Mouse (Mus musculus) left cerebral cortex, adult 9 months (tissue): Measurements from ENCODE around the gene Olfr1218.
"Not testable (repeated sequence)": the region's sequence is repeated elsewhere in the genome, so short reads cannot be mapped to it uniquely, and the experiment has no call there.

Experiments used
- DNase-seq, 2 experiments: peaks; one replicate each; pipeline ENCODE4 v3.0.0; 2022; ENCODE audit warnings: low spot score in 2 of 2

Olfr1218 gene

DNA sequence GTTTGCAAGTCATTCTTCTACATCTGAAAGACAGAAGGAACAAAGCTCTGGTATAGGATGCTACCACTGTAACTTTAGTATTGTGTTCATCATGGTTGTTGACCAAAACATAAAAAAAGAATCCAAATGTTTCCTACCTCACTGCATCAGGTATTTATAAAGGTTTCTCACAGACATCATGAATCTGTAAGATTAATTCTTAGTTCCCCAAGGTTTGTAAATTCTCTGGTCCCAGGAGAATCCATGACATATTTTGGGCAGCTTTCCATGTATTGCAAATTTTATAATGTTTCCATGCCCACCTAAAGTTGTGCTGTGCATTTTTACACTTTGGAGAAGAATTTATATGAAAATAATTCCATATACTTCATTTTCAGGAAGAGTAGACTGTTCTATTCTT is at the start of gene Olfr1218:
Gene Olfr1218 (minus strand): TSS at position 101 of the 400 bp plus-strand sequence.
- DNase-seq: no peak

DNA sequence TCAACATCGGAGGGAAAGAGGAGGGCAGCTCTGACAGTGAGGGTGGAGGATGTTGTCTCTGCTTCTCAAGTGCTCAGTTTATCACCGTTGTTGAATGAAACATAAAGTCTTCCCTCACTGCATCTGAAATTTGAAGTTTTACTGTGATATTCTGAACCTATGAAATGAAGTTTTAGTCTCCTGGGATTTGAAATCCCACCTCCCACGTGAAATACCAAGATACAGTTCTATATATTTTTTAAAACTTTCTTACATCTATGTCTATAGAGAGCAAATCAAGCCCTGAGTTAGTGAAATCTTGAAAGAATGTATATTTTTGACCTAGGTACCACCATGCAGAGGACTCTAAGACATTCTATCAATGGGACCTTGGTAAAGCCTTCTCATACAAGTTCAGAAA is 45.7 kb upstream of the Olfr1218 start, which contains the start of gene Olfr1220:
Gene Olfr1220 (minus strand): TSS at position 101 of the 400 bp plus-strand sequence.
- no peak for DNase-seq

DNA sequence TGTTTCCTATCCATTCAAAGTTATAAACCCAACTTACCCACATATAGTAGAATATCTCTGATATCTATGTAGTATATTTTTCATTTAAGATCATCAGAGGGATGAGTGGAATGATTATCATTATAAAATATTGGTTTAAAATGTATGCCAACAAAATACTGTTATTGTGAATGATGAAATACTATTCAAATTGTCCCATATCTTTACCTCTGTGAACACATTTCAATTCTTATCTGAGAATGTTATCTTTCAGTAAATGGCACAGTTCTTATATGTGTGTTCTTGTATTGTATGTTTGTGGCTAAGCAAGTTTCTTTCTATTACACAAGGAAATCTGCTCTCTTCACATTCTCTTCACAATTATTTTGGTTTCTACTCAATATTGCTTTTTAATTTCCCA is 44.7 kb upstream of the Olfr1218 start:
- no peak for DNase-seq

DNA sequence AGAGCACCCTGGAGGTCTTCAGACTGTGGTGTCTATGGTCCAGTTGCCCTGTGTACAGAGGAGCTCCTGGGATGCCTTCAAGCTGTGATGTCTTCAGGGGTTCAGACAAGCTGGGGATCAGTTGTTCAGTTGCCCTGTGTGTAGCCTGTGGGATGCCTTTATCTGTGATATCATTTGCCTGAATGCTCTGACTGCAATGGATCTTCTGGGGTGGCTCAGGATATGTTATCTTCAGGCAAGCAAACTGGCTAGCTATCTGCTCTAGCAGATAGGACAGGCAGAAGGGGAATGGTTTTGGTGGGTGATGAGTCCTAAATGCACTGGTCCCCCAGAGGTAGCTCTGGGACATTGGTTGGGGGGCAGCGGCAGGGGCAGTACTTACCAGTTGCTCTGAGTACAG is 32.9 kb upstream of the Olfr1218 start:
- DNase-seq: no peak

DNA sequence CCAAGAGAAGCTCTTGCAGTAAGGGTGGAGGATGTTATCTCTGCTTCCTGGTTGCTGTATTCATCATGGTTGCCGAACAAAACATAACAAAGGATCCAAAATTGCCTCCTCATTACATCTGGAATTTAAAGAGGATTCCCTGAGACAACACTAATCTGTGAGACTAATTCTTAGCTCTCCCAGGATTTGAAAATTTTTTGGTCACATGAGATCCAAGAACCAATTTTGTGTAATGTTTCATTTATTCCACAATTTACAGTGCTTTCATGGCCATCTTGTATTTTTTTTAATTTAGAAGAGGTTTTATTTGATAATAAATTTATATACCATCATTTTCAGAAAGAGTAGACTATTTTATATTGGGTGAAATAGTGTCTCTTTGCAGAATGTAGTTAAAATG is 22.4 kb upstream of the Olfr1218 start, which contains the start of gene Olfr1219:
Gene Olfr1219 (minus strand): TSS at position 101 of the 400 bp plus-strand sequence.
- DNase-seq: no peak

DNA sequence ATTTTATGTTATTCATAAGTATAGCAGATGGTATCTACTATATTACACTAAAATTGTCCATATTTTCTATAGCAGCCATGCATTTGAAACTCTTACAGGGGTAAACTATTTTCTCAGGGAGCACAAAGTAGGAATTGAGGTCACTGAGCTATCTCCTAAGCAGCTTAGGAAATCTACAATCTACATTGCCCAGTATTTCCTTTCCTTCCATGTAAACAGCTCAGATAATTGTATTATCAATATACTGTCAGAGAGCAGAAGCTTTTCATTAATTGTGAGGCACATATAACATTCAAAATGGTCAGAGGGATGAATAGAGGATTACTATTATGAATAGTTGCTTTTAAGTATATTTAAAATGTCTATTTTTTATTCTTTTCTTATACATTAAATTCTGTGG is 20.5 kb upstream of the Olfr1218 start:
- no peak for DNase-seq

DNA sequence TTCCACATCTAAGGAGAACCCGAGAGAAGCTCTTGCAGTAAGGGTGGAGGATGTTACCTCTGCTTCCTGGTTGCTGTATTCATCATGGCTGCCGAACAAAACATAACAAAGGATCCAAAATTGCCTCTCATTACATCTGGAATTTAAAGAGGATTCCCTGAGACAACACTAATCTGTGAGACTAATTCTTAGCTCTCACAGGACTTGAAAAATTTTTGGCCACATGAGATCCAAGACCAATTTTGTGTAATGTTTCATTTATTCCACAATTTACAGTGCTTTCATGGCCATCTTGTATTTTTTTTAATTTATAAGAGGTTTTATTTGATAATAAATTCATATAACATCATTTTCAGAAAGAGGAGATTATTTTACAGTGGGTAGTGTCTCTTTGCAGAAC is 29.0 kb downstream of the Olfr1218 start, which contains the start of gene Olfr1217:
Gene Olfr1217 (minus strand): TSS at position 101 of the 400 bp plus-strand sequence.
- DNase-seq: no peak

DNA sequence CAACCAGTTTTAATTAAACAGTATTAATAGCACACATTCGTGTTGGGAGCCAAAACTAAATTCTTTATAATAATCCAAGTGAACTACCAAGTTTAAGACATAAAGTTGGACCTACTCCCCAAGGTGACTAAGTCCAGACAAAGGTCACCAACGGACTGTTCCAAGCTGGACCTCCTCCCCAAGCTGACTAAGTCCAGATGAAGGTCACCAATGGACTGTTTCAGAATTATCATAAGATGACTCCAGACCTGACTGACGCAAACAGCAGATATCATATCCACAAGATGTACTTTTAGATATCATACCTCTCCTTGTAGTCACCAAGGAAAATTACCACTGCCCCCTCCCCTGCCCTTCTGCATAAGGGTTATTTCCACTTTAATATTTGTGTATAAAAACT is 39.6 kb downstream of the Olfr1218 start:
- DNase-seq: not testable (repeated sequence)

DNA sequence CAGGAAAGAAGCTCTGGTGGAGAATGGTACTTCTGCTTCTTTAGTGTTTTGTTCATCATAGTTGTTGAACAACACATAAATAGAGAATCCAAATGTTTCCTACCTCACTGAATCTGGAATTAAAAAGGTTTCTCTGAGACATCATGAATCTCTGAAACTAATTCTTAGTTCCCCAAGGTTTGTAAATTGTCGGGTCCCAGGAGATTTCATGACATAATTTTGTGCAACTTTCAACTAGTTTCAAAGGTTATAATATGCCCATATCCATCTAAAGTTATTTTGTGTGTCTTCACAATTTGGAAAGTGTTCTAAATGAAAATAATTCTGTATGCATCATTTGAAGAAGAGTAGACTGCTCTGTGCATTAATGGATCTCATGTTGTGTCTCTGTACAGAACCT is 42.7 kb downstream of the Olfr1218 start, which contains the start of gene Olfr1216:
Gene Olfr1216 (minus strand): TSS at position 101 of the 400 bp plus-strand sequence.
- DNase-seq: no peak

DNA sequence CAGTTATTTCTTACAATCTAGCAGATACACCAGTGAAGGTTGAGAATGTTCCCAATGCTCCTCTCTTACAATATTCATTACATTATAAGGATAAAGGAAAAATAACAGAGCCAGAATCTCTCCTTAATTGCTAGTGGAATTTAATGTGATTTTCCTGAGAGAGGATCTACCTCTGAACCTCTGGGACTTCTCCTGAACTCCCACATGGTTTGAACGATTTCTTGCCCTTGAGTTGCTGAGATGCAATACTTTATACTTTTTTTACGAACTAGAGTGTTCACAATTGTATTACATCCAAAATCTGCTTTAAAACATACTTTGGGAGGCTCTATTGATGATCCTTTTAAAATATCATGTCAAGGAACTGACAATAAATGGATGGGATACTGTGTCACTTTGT is 54.1 kb downstream of the Olfr1218 start, which contains the start of gene Olfr1215:
Gene Olfr1215 (minus strand): TSS at position 101 of the 400 bp plus-strand sequence.
- no peak for DNase-seq
